Mouse (Mus musculus) frontal cortex, postnatal 10 days (tissue): ENCODE data around the gene Anapc11.

ENCODE experiments used
- DNase-seq, 2 experiments: peaks; one replicate each; pipeline ENCODE4 v3.0.0; 2022; ENCODE audit warnings: low spot score in 2 of 2, mixed read lengths in 1 of 2

Gene Anapc11

DNA sequence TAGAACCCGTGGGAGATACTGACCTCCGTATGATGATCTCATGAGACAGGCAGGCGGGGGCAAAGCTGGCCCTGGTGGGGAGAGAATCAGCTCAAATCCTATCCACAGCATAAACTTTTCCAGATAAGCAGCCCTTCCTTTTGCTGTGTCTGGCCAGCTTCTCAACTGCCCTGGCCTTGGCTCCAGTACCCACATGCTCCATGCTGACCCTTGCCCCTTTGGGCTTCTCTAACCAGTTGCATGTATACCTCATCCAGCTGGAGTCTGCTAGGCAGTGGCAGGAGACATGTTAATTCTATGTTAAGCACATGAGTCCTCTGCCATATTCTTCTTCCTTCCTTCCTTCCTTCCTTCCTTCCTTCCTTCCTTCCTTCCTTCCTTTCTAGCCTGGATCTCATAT lies 56.5 kb downstream of the Anapc11 start:
- no peak for DNase-seq

DNA sequence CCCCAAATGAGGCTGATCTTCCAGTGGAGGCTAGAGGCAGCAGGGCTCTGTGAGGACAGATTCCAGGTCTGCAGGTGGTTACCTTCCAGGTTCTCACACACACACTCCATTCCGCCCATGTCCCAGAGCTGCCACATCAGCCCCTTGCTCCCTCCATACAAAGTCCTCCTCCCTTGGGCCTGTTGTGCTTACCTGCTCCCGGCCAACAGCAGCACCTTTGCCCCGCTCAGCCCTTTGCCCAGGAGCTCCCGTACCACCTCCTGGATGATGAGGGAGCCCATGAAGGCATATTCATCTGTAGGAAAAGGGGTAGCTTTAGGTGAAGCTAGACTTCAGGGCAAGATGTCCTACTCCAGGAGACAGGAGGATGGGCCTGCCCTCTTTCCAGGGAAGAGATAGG lies 59.1 kb downstream of the Anapc11 start:
- no peak for DNase-seq
